Mouse (Mus musculus) bone marrow macrophage, adult 2 months (primary cell): ENCODE data around the gene Ctsr. TPM values are rescaled to one million over a fixed set of nuclear protein-coding genes. Genes with fewer than 3 reads are reported as not detected.
"Not testable (repeated sequence)": the region's sequence is repeated elsewhere in the genome, so short reads cannot be mapped to it uniquely, and the experiment has no call there.

Experiments used
- H3K27ac ChIP-seq: 2 replicates; pipeline ENCODE4 v1.5.1; 2012; ENCODE audit warnings: low read depth, low read length; ENCODE audit not compliant: insufficient read depth
- H3K4me1 ChIP-seq: 2 replicates; pipeline ENCODE4 v1.6.1; 2012; ENCODE audit warnings: low read length; ENCODE audit not compliant: control insufficient read depth, insufficient read depth
- H3K4me3 ChIP-seq: 2 replicates; pipeline ENCODE4 v1.5.1; 2012; ENCODE audit warnings: mild to moderate bottlenecking, low read length, moderate library complexity; ENCODE audit not compliant: insufficient read depth
- CTCF ChIP-seq: IDR thresholded peaks from 2 replicates; pipeline ENCODE4 v1.5.1; 2012; ENCODE audit warnings: low read depth, mild to moderate bottlenecking, low read length, moderate library complexity
- POLR2A ChIP-seq: IDR thresholded peaks from 2 replicates; pipeline ENCODE4 v1.6.1; 2012; ENCODE audit warnings: mild to moderate bottlenecking, low read depth, low read length, borderline replicate concordance
- polyA plus RNA-seq: library from polyadenylated mRNA; stranded (reverse); fragments of >200 nt; gene quantifications from 2 replicates; pipeline ENCODE4 v1.2.4, GENCODE M21; 2012; ENCODE audit not compliant: missing spikeins, insufficient read depth, insufficient read length

The Ctsr gene
- not detected in 2 replicates for polyA plus RNA-seq

- H3K4me1 ChIP-seq, result no peaks in the 10 kb centered on the region
- no peak within 1 kb of the TSS for H3K27ac ChIP-seq
- no peak within 1 kb of the TSS for H3K4me3 ChIP-seq
- TF ChIP-seq CTCF, result no peak
- no peak for TF ChIP-seq POLR2A
These were observed at the start of gene Ctsr for GRCm38 (mm10) chr13:61164156-61164555. TSS of gene Ctsr (minus strand) at chr13:61164256.

GRCm38 (mm10) chr13:61203310-61203709 lies 39.3 kb upstream of the Ctsr start, which contains the start of gene Cts6:
TSS of gene Cts6 (minus strand) at chr13:61203410.
- TF ChIP-seq POLR2A (no peak), CTCF (no peak)
- Histone ChIP-seq H3K4me3 (no peak within 1 kb of the TSS), H3K27ac (no peak within 1 kb of the TSS), H3K4me1 (no peaks in the 10 kb centered on the region)

DNA sequence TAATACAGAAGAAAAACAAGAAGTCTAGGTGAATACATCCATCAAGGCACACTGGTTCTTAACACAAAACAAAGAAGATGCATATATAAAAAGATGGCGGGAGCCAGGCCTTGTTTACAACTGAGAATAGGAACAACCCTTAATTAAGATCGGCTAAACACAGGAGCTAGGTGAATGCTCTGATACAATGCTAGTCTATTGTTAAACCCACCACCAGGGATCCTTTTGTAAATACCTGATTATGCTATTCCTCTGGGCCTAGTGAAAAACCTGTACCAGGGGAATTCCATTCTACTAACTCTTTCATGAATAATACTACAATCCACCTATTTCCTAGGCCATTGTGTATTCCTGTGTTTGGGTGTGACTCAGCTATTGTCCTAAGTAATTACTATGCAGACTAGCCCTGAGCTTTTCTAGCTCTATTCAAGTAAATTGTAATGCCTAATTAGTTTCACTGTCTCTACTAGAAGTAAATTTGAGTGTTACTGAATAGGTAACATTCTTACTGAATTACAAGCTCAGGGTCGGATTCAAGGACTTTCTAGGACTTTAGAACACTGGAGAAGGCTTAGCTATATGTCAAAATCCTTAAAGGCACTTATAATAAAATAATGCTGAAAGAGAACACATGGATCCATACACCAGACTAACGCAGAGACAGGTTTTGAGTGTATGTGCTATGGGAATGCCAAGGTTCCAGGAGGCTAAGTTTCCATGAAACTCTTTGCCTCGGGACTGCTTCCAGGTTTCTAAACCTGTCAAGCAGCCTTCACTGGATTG lies 21.3 kb upstream of the Ctsr start:
- not testable (repeated sequence) for H3K4me3 ChIP-seq, H3K4me1 ChIP-seq, H3K27ac ChIP-seq

DNA sequence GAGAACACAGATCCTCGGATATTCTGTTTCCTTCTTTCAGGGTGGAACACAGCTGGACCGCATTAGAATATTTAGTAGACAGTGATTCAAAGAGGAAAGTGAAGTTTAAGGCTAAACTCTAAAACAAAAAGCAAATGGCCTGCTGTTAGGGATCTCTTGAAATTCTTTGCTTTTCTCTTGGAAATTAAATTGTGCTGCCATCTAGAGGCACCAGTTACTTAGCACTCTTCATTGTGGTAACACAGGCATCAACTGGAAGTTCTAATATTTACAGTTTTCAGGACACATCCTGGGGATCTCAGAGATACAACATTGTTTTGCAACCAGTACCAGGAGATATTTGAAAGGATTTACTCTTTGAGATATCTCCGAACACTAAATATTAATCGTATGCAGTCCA lies 566 bp upstream of the Ctsr start:
- no peak for TF ChIP-seq POLR2A
- TF ChIP-seq CTCF, result no peak
- no peaks in the 10 kb centered on the region for H3K4me1 ChIP-seq
- no peak overlapping the region for H3K27ac ChIP-seq
- no peak overlapping the region for H3K4me3 ChIP-seq

Other genes starting within 250 kb of the Ctsr start
- not detected in 2 replicates for gene Gm49393, start 228.7 kb downstream of the Ctsr start, polyA plus RNA-seq
- gene Gm49391, start 227.7 kb downstream of the Ctsr start, polyA plus RNA-seq, result 15.9 TPM in 1 of 2 replicates, not detected in the other
- 14.7 and 16.8 TPM in 2 replicates for gene Ctla2a, start 227.6 kb downstream of the Ctsr start, polyA plus RNA-seq
- not detected in 2 replicates for gene Tpbpa, start 222.3 kb downstream of the Ctsr start, polyA plus RNA-seq
- gene Ctsj, start 158.3 kb downstream of the Ctsr start, polyA plus RNA-seq, result not detected in 2 replicates
- gene Ctsq, start 123.6 kb downstream of the Ctsr start, polyA plus RNA-seq, result not detected in 2 replicates
- not detected in 2 replicates for gene Cts6, start 39.2 kb upstream of the Ctsr start, polyA plus RNA-seq
- gene Cts8, start 91.1 kb upstream of the Ctsr start, polyA plus RNA-seq, result not detected in 2 replicates
- gene Gm49398, start 124.6 kb upstream of the Ctsr start, polyA plus RNA-seq, result not detected in 2 replicates
- not detected in 2 replicates for gene Cts7, start 193.9 kb upstream of the Ctsr start, polyA plus RNA-seq